Mouse (Mus musculus) kidney, adult 8-10 months (tissue): ENCODE measurements around the gene Glrx.
A peak's percentile ranks its signal among the peaks of the same experiment; 100 is the strongest.
"Not testable (repeated sequence)": the region's sequence is repeated elsewhere in the genome, so short reads cannot be mapped to it uniquely, and the experiment has no call there.

ENCODE experiments used
- DNase-seq, 2 experiments: peaks; one replicate each; pipeline ENCODE4 v3.0.0; 2022

Gene Glrx

DNA sequence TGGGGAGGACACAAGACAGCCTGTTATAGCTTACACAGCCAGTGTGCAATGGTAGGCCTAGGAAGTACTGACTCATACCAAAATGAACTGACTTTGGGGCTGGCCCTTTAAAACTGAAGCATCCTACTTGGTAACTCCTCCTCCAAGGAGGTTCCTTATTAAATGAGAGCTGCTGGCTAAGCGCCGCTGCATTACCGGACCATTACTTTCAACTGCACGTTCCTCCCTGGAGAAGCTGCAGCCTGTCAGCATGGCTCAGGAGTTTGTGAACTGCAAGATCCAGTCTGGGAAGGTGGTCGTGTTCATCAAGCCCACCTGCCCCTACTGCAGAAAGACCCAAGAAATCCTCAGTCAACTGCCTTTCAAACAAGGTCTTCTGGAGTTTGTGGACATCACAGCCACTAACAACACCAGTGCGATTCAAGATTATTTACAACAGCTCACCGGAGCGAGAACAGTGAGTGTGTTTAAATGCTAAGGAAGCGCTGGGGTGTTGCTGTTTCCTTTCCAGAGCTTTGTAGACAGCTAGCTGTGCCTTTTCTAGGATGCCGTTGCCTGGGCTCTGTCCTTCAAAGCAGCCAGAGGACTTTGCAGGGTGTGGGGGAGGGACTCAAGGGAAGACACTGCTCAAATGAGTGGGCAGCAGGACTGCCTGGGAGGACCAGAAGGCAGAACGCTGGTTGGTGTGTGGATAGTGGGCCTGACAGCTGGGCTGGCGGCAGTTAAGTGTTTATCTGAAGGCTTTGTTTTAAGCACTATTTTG is at the start of gene Glrx:
Gene Glrx (plus strand): TSS at position 150 of the 763 bp plus-strand sequence.
- DNase-seq, result peak; percentile 85 to 92

DNA sequence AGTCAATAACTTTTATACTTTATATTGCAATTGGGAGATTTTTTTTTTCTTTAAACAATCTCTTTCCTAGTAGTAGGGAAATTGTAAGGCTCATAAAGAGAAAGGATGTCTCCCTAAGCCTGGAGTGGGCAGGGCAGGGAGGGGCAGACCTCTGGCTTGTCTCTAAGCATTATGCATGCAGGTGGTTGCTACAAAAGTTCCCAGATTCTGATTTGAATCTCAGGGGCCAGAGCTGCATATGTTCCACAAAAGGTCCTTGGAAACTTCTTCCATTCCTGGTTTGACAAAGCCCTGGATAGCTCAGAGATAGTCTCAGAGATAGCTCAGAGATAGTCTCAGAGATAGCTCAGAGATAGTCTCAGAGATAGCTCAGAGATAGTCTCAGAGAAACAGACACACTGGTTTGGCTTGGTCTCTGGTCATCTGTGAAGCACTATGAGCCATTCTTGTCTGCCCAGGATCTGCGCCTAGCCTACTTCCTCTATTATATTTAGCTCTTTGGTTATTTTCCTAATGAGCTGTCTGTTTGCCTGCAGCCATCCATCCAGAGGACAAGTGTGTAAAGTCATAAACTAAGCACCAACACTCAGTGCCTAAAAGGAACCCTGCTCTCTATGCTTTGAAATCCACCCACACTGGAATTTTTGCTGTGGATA is 49.0 kb upstream of the Glrx start:
- DNase-seq, result no peak

DNA sequence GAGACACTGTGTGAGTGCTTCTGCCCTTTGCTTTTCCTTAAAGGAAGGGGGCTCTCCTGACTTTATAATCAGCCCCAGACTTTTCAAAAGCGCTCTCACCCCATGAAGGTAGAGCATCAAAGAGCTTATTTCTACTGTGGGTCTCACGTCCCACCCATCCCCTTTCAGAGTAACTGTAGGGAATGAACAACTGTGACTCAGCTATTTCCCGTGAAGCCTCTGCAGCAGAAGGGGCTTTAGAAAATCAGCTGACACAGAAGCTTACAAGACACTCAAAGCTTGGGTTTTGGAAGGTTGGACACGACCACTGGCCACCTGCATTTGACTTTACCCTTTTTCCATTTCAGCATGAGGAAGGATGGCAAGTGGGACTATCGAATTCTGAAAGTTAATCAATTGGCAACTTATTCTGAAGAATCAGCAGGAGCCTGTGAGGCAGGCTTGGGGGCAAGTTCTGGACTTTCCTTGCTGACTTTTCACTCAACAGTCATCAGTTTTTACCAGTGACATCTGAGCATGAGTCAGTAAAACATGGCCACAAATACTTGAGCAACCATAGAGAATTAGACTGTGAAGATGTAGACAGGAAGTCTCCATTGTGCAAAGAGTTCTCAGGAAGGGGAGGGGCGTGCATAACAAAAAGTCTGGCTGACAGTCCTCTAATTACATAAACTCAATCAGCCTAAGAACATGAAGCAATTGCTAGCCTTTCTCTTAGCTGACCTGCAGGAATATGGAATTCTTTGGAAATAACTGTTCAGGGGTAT is 45.6 kb upstream of the Glrx start:
- DNase-seq, result no peak

DNA sequence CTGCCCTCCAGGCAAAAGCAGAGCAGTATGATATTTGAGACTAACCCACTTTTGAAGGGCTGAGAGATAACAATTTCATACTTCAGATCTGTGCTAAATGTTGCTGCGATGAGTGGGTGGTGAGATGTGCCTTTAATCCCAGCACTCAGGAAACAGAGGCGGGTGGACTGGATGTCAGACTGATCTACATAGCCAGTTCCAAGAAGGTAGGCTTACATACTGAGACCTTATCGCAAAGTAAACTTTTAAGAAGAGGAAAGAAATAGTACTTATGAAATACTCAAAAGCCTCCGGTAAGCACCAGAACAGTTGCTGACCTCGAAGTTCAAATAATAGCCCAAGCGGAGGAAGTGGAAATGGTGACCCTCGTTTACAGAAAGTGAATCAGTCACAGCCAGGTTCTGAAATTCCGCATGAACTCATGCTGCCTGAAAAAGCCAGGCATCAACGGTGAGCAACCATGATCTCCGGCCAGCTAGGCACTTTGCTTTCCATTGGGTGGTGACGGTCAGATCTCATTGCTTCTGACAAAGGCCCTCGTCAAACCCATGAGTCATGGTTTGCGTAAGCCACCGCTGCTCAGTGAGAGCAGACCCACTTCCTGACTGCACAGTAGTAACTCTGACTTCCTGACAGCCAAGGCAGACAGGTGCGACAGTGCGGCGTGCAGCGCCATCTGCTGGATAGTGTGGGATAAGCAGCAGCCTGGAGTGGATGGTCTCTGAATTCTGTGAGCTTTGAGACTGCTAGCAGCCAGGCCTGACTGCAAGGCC is 42.1 kb upstream of the Glrx start:
- peak; percentile 89 to 95 for DNase-seq

DNA sequence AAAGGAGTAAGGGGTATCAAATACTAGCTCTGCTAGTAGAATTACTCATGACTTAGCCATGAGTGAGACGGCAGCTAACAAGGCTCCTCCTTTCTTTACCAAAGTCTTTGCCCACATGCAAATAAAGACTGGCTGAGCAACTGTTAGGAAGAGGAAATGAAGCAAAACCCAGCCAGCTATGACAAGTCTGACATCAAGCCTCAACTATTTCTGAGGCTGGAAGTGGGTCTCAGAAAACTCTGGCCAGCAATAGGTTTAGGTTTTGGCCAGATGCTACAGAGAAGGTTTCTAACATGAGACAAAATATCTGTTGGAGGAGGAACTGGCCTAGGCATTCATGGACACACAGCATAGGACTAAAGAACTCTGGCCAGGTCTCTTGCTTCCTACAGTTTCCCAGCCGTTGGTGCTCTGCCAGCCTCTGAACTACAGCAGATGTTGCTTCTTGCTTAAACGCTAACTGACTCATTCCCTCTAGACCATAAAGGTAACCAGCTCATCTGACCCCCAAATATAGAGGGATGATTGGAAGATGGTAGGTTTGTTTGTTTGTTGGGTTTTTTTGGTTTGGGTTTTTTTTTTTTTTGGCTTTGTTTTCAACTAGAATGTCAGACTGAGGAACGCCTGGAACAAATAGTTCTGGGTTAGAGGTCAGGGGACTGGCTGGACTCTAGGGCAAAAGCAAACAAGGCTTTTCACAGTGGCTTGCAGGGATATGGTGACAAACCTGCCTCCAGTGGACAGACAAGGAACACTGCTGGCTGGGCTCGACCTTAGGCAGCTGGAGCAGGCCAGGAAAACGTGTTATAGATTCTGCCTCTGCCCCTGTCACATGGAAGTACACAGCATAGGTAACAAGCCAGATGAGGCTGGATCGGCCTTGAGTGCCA is 41.0 kb upstream of the Glrx start:
- peak; percentile 30 to 63 for DNase-seq

DNA sequence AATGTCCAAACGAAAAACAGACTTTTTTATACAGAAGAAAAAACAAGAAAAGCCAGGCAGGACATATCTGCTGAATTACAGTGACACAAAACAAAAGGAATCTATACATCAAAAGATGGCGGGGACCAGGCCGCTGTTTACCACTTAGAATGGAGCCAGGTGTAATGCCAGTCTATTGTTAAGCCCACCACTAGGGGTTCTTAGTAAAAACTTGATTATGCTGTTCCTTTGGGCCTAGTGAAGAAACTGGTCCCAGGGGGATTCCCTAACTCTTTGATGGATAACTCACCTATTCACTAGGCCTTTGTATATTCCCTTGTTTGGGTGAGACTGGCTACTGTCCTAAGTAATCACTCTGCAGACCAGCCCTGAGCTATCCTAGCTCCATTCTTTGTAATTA is 40.2 kb upstream of the Glrx start:
- no peak for DNase-seq

DNA sequence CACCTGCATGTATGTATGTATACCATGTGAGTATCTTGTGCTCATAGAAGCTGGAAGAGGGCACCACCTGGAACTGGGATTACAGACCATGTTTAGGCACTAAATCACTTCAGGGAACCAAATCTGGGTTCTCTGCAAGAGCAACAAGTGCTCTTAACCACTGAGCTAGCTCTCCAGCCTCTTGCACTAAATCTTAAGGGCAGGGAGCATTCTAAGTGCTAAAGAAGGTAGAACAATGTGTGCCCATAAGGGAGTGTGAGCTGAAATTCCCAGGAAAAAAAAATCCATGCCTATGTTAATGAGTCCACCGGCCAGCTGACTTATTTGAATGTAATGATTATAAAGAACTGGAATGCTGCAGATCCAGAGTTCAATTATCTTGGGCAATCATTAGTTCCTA is 31.7 kb upstream of the Glrx start:
- peak in 1 of 2 experiments; percentile 15 for DNase-seq

DNA sequence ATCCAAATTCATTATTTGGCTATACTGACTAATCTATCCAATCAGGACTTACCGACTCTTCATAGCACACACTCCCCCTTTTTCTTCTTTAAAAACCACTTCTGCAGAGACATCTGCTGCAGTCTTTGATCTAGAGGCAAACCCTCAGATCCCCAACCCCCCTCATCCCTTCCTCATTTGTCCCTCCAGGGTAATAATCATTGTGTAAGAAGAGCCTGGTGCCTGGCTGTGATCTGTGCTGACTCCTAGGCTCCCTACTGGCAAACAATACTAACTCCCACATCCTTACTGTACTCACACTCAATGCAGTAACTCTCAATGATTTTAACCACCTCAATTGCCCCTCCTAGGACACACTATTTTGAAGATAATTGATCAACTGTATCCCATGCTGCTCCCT is 29.7 kb upstream of the Glrx start:
- DNase-seq, result no peak

DNA sequence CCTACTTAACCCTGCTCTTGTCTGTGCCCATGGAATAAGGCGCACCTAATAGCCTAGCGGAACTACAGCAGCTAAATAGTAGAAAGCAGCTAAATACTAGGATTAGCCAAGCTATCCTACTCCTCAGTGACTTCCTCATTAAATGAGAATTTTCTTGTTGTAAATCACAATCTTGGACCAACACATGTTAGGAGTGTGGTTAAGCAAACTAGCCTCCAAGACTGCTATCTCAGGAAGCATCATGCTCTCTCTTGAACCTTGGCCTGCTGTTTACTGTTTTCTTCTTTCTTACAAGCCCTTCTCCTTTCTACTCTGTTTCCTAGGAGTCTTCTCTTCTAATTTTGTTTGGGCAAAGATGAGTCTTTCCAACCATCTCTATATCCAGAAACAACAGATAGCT is 22.5 kb upstream of the Glrx start:
- no peak for DNase-seq

DNA sequence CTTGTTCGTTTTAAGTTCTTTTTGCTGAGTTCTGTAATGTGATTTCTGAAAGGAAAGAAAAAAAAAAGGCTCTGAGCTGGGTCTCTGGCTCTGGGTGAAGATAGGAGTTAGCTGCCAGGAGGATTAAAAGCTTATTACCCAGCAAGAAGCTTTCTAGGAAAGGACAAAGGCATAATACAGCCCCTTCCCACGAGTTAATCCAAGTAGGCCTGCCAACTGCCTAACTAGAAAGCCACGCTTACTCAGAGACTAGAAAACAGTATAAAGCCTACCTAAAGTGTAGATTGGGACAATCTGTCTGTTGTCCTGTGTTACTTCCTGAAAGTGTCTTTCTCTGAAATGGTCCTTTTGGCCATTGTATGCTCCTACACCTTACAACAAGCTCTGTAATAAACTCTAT is 21.2 kb upstream of the Glrx start:
- DNase-seq, result no peak

DNA sequence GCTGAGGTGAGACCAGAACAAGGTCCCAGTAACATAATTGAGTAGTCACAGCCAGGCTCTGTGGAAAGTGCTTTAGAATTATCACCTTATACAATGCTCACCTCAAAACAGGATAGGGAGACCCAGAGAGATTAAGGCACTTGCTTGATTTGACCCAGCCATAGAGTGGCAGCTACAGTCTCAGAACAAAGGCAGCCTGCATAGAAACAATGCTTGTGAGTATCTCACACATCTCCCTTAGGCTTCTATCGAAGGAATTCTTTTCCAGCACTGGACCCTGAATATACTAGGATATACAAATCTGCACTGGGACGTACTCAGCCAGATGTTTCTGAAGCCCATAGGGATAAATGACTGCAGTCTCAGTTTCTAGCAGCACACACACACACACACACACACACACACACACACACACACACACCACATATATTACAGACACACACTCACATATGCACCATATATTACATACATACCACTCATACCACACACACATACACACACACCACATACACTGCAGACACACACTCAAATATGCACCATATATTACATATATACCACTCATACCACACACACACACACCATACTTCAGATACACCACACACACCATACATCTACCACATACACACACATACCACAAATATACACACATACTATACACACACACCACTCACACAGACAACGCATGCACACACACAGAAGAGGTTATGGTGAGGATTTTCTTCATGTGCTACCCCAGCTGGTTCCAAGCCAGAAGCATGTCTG is 20.5 kb upstream of the Glrx start:
- DNase-seq, result no peak

DNA sequence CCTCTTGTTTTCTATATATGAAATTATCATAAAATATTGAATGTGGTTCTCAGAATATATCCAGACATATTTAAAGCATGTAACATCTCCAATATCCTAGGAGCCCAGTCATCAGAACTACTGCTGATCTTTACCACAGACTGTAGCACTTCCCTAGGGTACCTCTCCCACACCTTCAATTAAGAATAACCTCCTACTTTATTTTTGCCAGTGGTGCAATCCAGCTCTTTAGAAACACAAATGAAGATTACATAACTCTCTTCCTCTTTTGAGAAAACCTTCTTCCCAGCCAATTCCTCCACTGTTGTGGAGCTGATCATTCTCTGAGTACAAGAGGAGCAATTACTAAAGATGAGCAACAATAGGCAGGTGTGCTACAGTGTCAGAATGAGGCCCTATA is 19.8 kb upstream of the Glrx start:
- no peak for DNase-seq

DNA sequence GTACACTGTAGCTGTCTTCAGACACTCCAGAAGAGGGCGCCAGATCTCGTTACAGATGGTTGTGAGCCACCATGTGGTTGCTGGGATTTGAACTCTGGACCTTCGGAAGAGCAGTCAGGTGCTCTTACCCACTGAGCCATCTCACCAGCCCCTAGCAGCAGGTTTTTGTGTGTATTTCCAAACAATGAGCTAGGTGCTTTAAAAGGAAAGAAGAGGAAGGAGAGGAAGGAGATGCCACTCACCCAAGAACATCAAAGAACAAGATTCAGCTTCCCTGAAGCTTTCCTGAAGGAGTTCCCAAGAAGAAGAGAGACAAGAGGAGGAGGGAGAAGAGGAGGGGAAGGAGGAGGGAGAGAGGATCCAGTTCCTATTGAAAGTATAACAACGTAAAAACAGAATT is 17.3 kb upstream of the Glrx start:
- DNase-seq, result not testable (repeated sequence)

DNA sequence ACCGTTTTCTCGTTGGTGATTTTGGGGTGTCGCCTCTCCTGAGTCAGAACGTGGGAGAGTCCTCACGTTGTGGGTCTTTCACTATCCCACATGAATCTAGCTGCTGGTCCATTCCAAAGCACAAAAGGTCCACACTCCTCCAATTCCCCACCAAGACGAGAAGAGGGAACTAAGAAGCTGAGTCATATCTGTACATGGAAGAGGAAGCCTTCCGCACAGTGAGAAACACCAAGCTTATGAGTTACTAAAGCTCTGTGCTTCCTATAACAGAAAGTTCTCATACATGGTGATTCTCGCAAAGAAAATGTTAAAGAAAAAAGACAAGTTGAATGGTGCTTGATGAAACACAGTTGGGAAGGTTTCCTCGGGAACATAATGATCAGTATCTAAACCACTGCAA is 16.5 kb upstream of the Glrx start:
- no peak for DNase-seq

DNA sequence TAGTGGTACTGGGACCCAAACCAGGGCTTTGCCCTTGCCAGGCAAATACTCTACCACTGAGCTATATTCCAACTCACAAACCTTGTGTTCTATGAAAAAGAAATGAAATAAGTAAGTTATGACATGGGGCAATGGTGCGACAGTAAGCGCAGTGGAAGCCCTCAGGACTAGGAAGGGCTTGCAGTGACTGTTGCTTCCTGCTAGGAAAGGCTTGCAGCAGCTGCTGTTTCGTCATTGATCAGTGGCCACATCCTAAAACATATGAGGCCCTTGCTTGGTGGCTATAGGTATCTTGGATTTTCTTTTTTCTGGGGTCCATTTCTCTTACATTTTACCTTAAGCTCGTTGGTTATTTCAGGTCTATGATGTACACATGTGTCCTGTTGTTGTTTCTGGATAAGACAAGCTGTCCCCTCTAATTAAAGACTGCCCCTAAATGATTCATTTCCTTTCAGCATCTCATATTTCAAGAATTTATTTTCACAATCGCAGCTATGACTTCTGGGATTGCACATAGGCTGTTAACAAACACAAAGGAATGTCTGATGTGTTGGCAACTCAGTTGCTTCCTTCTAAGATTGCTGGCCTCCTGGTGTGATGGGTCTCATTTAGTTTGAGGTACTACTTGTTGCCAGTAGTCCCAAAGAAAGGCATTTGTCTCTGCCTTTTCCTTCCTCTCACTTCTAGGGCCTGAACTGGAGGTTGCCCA is 14.9 kb upstream of the Glrx start:
- DNase-seq, result no peak

DNA sequence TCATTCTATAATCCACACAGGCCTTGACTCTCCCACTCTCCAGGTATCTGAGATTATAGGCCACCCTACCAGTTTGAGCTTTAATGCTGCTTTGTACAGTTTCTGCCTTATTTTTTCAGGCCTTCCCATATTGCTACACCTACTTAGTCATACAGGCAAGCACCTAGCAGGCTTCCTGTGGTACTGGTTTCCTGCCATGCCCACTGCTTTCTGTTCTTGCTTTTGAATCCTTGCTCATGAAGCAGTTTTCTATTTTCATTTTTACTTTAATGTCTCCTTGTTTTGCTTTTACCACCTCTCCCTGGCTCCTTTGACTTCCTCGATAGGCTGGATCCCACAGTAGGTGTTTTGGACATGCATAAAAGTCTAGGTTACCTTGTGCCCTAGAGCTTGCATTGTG is 14.3 kb upstream of the Glrx start:
- no peak for DNase-seq

DNA sequence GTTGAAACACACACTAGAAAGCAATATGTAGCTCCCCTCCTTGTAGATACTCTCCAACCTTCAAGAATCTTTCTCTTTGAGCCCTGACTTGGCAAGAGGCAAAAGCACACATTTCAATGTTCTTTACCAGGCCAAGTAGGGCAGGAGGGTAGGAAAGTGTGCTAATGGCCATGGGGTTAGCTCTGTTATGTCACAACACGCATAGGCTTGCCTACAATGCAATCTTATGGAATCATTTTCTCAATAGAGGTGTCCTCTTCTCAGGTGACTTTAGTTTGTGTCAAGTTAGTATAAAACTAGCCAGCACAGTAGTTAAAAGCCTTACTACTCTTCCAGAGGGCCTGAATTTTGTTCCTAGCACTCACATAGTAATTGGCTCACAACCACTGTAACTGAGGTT is 9.0 kb upstream of the Glrx start:
- DNase-seq, result no peak

DNA sequence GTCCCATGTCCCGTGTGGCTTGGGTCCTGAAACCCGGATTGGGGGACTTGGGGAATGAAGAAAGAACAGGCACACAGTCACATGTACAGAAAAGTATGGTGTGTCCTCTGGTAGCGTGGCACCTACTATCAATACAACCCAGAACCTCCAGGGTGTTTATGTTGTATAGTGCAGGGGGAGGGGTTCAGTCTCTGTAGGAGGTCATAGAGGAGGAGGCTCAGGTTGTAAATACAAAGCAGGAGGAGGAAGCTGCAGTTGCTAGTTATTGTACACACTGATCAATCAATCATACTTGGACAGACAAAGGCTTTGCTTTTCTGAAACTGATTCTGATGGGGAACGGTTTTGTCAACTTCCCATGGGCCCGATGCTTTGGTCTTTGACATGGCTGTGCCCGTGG is 8.0 kb upstream of the Glrx start:
- no peak for DNase-seq

DNA sequence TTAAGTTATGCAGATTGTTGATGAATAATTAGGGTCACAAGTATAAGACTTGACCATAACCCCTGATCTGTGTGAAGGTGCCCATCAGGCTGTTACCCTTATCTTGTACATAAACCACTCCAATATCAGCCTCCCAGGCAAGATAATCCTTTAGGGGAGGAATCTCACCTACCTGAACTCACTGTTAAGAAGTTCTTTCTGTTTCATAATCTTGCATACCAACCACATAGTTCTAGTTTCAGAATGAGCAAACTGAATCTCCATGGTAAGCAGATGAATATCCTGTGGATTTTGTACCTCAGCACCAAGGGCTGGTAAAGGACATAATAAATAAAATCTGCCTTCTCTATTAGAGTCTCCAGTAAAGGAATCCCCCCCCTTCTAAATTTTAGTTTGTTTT is 7.0 kb upstream of the Glrx start:
- no peak for DNase-seq

DNA sequence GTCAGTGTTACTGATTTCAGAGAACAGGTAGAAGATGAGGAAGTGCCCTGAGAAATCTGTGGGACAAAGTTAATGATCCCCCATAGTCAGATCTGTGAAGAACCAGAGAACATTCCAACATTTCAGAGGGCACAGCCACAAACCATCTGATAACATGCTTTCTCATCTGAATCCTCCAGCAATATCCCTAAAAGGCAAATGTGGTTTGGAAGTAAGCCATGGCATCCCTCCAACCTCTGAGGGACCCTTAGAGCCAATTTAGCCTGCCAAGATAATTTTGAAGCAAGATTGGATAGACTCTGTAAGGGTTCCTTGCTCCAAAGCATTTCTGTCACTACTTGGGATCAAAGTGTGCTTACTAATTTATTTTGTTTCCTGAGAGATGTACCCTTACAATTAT is 6.2 kb upstream of the Glrx start:
- DNase-seq, result peak in 1 of 2 experiments; percentile 29

DNA sequence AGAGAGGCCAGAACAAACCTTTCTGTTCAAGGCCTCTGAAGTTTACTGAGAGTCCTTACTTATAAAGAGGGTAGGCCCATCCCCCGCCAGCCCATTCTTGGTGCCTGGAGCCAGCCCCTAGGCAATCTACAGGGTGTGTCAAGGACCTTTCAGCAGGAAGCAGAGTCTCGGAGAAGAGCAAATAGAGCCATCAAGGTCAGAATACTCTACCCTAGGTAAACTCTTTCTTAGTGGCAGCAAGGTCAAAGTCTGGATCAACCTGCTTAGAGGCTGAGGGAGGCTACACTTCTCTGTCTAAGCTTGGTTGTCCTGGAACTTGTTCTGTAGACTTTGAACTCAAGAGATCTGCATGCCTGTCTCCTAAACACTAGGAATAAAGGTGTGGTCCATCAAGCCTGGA is 4.2 kb upstream of the Glrx start:
- DNase-seq, result no peak
